Mouse (Mus musculus): ENCODE data around the gene Rbp4. TPM values are rescaled to one million over a fixed set of nuclear protein-coding genes. Genes with fewer than 3 reads are reported as not detected.

Gene Rbp4
- total and polyA plus RNA-seq, 2 experiments from 2014 or later = 10.1 to 11.1 TPM

DNA sequence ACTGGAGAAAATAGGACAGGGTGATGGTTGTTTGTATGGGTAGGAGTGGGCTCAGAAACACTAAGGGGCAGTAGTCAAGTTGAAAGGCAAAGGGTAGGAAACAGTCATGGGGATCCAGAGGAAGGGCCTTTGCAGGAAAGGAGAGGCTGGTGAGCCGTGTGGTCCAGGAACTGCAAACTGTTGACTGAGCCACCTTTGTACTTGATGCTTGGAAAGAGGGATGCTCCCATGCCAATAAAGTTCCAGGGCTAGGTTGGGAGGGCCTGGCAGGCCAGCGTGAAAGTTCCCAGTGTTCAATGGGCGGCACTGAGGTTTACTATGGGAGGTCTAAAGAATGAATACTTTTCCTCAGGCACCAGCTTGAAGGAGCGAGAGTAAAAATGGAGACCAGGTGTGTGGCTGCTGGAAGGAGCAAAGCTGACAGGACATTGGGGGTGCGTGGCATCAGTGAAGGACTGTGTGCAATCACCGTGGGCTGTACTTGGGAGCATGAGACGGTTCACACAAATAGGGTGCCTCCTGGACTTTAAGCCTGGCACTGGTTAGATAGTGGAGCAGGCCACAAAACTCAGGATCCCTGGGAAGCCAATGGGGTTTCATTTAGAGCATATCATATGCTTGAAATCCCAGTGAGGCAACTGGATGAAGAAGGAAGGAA lies 10.1 kb downstream of the Rbp4 start:
- Histone ChIP-seq H3K27ac (ENCODE audit: low read depth, low read length) (no peak overlapping the region), H3K9me3 (ENCODE audit: low read length) (no peaks in the 10 kb centered on the region), H3K27me3 (ENCODE audit: insufficient read depth, low read length) (no peaks in the 10 kb centered on the region), H3K4me3 (ENCODE audit: low read depth, low read length) (no peak overlapping the region), H3K4me2 (ENCODE audit: low read depth, low read length, poor library complexity, severe bottlenecking) (no peak overlapping the region), H3K36me3 (ENCODE audit: insufficient read depth, low read length) (no peaks in the 10 kb centered on the region), H3K9ac (replicated peaks; ENCODE audit: low read length, poor library complexity, severe bottlenecking) (no peak overlapping the region), H3K4me1 (ENCODE audit: insufficient read depth, low read length) (no peaks in the 10 kb centered on the region)
- ATAC-seq (ENCODE audit: low FRiP score) (no peak), DNase-seq (ENCODE audit: low spot score) (no peak)
- no peak for TF ChIP-seq CTCF (IDR thresholded peaks at IDR 0.05)
- WGBS = 94% methylated on average over 7 of the region's 7 CpGs

DNA sequence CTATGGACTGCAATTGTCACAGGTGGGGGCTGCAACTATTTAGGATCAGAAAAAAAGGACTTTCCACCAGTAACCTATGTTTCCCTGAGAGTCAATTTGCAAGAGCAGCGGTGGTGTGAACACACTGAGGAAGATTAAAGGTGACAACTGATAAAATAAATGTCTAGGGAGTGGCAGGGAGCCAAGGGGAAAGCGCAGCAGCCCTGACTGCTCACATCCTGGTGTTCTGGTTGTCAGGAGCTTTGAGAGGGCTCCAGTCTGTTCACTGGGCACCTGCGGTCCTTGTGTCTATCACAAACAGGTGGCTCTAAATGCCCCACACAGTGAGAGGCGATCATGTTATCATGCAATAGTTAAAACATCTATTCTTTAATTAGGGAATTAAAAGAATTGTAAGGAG lies 12.5 kb downstream of the Rbp4 start:
- Histone ChIP-seq H3K4me2 (ENCODE audit: low read depth, low read length, poor library complexity, severe bottlenecking) (no peak overlapping the region), H3K4me1 (ENCODE audit: insufficient read depth, low read length) (no peaks in the 10 kb centered on the region), H3K36me3 (ENCODE audit: insufficient read depth, low read length) (no peaks in the 10 kb centered on the region), H3K9me3 (ENCODE audit: low read length) (no peaks in the 10 kb centered on the region), H3K27ac (ENCODE audit: low read depth, low read length) (no peak overlapping the region), H3K9ac (replicated peaks; ENCODE audit: low read length, poor library complexity, severe bottlenecking) (no peak overlapping the region), H3K27me3 (ENCODE audit: insufficient read depth, low read length) (no peaks in the 10 kb centered on the region), H3K4me3 (ENCODE audit: low read depth, low read length) (no peak overlapping the region)
- WGBS = 56% methylated on average over 4 of the region's 4 CpGs
- no peak for TF ChIP-seq CTCF (IDR thresholded peaks at IDR 0.05)
- DNase-seq (ENCODE audit: low spot score) (no peak), ATAC-seq (ENCODE audit: low FRiP score) (no peak)

DNA sequence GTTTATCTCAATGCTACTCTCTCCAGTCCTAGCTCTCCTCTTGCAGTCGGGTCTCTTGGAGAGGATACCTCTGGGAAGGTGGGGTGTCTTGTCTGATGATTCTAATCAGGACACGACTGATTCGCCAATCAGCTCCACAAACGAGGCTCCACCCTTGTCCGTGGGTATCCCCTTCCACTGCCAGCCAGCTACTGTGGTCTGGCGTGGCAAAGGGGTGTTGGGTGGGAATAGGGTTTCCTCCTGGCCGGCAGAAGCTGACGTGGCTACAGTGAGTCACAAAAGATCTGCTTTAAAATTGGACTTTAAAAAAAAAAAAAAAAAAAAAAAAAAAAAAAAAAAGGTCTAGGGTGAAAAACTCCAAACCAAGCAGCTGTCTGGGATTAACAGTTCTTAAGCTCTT lies 14.0 kb downstream of the Rbp4 start:
- no peak for TF ChIP-seq CTCF (IDR thresholded peaks at IDR 0.05)
- DNase-seq (ENCODE audit: low spot score) = no peak
- 78% methylated on average over 8 of the region's 8 CpGs for WGBS

DNA sequence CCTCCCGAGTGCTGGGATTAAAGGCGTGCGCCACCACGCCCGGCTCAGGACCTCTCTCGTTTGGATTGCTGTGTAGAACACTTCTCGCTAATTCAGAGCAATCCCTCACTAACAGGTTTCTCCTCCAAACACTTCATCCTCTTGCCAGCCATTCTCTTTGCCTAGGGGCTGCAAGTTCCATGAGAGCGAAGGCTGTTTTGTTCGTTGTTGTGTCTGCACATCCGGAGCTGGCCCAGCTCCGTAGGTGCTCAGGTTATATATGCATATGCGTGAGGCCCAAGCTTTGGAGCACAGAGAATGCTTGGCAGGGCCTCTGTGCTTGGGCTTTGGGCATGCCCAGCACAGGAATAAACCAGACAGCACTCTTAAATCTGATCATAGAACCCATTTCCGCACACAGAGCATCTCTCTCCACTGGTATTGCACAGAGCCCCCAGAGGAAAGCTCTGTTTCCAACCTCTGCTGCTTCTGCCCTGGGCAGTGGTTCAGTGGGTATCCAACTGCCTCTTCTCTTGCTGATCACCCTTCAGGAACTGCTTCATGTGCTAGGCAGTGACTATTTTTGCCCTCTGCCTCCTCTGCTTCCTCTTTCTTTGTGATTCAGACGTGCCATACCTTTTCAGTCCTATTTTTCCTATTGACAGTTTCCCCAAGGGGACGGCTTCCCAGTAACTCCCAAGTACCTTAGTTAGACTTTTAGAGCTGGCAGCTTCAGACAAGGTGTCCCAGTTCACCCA lies 15.4 kb downstream of the Rbp4 start:
- H3K4me2 ChIP-seq (ENCODE audit: low read depth, low read length, poor library complexity, severe bottlenecking) = no peak overlapping the region
- 92% methylated on average over 15 of the region's 15 CpGs for WGBS
- H3K27me3 ChIP-seq (ENCODE audit: insufficient read depth, low read length) = no peaks in the 10 kb centered on the region
- no peaks in the 10 kb centered on the region for H3K9me3 ChIP-seq (ENCODE audit: low read length)
- H3K4me1 ChIP-seq (ENCODE audit: insufficient read depth, low read length) = no peaks in the 10 kb centered on the region
- no peak overlapping the region for H3K4me3 ChIP-seq (ENCODE audit: low read depth, low read length)
- H3K27ac ChIP-seq (ENCODE audit: low read depth, low read length) = no peak overlapping the region
- no peak overlapping the region for H3K9ac ChIP-seq (replicated peaks; ENCODE audit: low read length, poor library complexity, severe bottlenecking)
- no peaks in the 10 kb centered on the region for H3K36me3 ChIP-seq (ENCODE audit: insufficient read depth, low read length)
- no peak for ATAC-seq (ENCODE audit: low FRiP score)
- no peak for TF ChIP-seq CTCF (IDR thresholded peaks at IDR 0.05)
- no peak for DNase-seq (ENCODE audit: low spot score)

More for the DNA sequence above, 14.0 kb downstream of the Rbp4 start:
- H3K4me2 ChIP-seq (ENCODE audit: low read depth, low read length, poor library complexity, severe bottlenecking) = no peak overlapping the region
- ATAC-seq (ENCODE audit: low FRiP score) = no peak
- no peaks in the 10 kb centered on the region for H3K9me3 ChIP-seq (ENCODE audit: low read length)
- no peaks in the 10 kb centered on the region for H3K36me3 ChIP-seq (ENCODE audit: insufficient read depth, low read length)
- H3K27me3 ChIP-seq (ENCODE audit: insufficient read depth, low read length) = no peaks in the 10 kb centered on the region
- H3K4me3 ChIP-seq (ENCODE audit: low read depth, low read length) = no peak overlapping the region
- H3K4me1 ChIP-seq (ENCODE audit: insufficient read depth, low read length) = no peaks in the 10 kb centered on the region
- no peak overlapping the region for H3K9ac ChIP-seq (replicated peaks; ENCODE audit: low read length, poor library complexity, severe bottlenecking)
- no peak overlapping the region for H3K27ac ChIP-seq (ENCODE audit: low read depth, low read length)

DNA sequence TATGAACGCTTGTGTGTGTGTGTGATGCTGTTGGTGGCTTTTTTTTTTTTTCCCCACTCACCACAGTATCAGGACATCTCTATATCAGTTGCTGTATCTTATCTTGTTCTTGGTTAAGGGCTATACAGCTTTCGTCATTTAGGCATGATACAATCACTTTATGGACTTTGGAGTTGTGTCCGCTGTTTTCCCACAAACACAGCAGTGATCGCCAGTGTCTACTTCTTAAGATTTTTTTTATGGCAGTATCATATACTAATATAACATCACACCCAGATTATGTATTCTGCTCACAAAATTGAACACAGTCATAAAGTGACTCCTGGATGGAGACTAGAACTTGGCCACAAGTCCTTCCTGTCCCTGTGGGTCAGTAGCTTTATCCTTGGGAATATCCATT lies 17.2 kb downstream of the Rbp4 start:
- DNase-seq (ENCODE audit: low spot score) (no peak), ATAC-seq (ENCODE audit: low FRiP score) (no peak)
- no peak for TF ChIP-seq CTCF (IDR thresholded peaks at IDR 0.05)
- no peaks in the 10 kb centered on the region for H3K27me3 ChIP-seq (ENCODE audit: insufficient read depth, low read length)
- H3K27ac ChIP-seq (ENCODE audit: low read depth, low read length) = no peak overlapping the region
- H3K4me3 ChIP-seq (ENCODE audit: low read depth, low read length) = no peak overlapping the region
- H3K4me1 ChIP-seq (ENCODE audit: insufficient read depth, low read length) = no peaks in the 10 kb centered on the region
- no peak overlapping the region for H3K4me2 ChIP-seq (ENCODE audit: low read depth, low read length, poor library complexity, severe bottlenecking)
- WGBS = 93% methylated on average over 4 of the region's 4 CpGs
- no peaks in the 10 kb centered on the region for H3K36me3 ChIP-seq (ENCODE audit: insufficient read depth, low read length)
- no peaks in the 10 kb centered on the region for H3K9me3 ChIP-seq (ENCODE audit: low read length)
- H3K9ac ChIP-seq (replicated peaks; ENCODE audit: low read length, poor library complexity, severe bottlenecking) = no peak overlapping the region
